Mouse (Mus musculus) cortical plate, adult 2 months (tissue): ENCODE results near the gene Klre1.

ENCODE experiments used
- CTCF ChIP-seq: fragments of 200-500 bp; IDR thresholded peaks from 2 replicates; pipeline ENCODE4 v1.5.1; 2011; ENCODE audit warnings: mild to moderate bottlenecking, control low read depth, low read length; ENCODE audit not compliant: insufficient read depth; ENCODE audit errors: extremely low read depth
- POLR2A ChIP-seq: fragments of 200-500 bp; IDR thresholded peaks from 2 replicates; pipeline ENCODE4 v1.6.1; 2011; ENCODE audit warnings: mild to moderate bottlenecking, low read length, control low read depth; ENCODE audit not compliant: insufficient read depth; ENCODE audit errors: extremely low read depth

- TF ChIP-seq CTCF (no peak), POLR2A (no peak)
Measured at GRCm38 (mm10) chr6:129577605-129578004, at the start of gene Klre1.
